In the genomic region with DNA sequence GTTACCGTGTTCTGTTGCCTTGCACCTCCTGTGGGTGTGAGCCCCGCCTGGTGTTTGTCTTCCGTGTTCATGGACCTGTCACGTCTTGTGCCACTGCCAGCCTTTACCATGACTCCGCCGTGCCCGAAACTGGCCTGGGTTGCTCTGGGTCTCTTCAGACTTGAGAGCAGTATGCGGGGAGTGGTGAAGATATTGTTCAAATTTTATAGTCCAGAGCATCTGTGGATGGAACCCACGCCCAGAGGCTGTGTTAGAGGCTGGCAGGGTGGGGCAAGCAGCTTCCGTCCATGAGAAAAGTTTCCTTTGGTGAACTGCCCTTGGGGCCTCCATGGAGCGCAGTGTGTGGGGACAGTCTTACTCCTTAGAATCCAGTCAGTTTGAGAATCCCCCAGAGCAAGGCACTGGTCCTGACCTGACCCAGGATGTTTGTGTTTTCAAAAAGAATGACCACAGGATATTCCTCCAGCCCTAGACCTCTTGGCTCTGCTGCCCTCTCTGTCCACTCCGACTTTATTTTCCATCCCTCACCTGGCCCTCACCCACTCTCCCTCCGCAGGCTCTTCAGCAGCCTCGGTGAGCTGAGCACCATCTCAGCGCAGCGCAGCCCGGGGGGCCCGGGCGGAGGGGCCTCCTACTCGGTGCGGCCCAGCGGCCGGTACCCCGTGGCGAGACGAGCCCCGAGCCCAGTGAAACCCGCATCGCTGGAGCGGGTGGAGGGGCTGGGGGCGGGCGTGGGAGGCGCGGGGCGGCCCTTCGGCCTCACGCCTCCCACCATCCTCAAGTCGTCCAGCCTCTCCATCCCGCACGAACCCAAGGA, we compare ENCODE assay signal across 8 mouse cellular contexts. TPM values are rescaled to one million over a fixed set of nuclear protein-coding genes. Genes with fewer than 3 reads are reported as not detected.
DNase-seq lines count a peak whose midpoint lies in the region; ATAC-seq lines count a peak whose summit lies in the region.

No protein-coding gene starts in this region.

- no peak overlapping the region for H3K9ac ChIP-seq in liver, embryonic 12.5 days
- H3K9ac ChIP-seq in intestine, embryonic 14.5 days (ENCODE audit: low read length) = no peak overlapping the region
- 0 out of 2 replicates have a peak overlapping the region, but pooled peaks have one; percentile 11 for H3K9ac ChIP-seq in neural tube, embryonic 14.5 days (replicated peaks; ENCODE audit: low read depth, low read length)

- peak overlapping the region; percentile 39 for H3K4me2 ChIP-seq in liver, embryonic 12.5 days
- H3K4me2 ChIP-seq in intestine, embryonic 14.5 days (ENCODE audit: low read length) = peak overlapping the region; percentile 47
- H3K4me2 ChIP-seq in neural tube, embryonic 14.5 days (ENCODE audit: low read depth, low read length) = peak overlapping the region; percentile 32; the same call in 1 of the 2 replicates

- DNase-seq in cerebellum, postnatal 36 days = no peak
- no peak for DNase-seq in liver
- peak; percentile 61 for DNase-seq in intestine, embryonic 14.5 days (ENCODE audit: low spot score)
- DNase-seq in frontal cortex, postnatal 14 days (ENCODE audit: low spot score in 2 of 2) = no peak

- 0 out of 2 replicates have a peak, but pooled peaks cover 4% of the 10 kb centered on the region for H3K36me3 ChIP-seq in liver, embryonic 12.5 days
- H3K36me3 ChIP-seq in intestine, embryonic 14.5 days (ENCODE audit: control insufficient read depth, insufficient read depth, low read length) = no peaks in the 10 kb centered on the region
- peaks cover 8% of the 10 kb centered on the region; the same call in 1 of the 2 replicates for H3K36me3 ChIP-seq in neural tube, embryonic 14.5 days (ENCODE audit: control insufficient read depth, insufficient read depth, low read length)

- WGBS in liver, embryonic 12.5 days (ENCODE audit: insufficient replicate concordance) = 63% methylated on average over 40 of the region's 40 CpGs
- 13% methylated on average over 39 of the region's 40 CpGs for WGBS in intestine, embryonic 14.5 days
- 20% methylated on average over 36 of the region's 40 CpGs for WGBS in neural tube, embryonic 14.5 days

- H3K4me1 ChIP-seq in liver, embryonic 12.5 days = peaks cover 14% of the 10 kb centered on the region
- peaks cover 17% of the 10 kb centered on the region; the same call in 1 of the 2 replicates for H3K4me1 ChIP-seq in intestine, embryonic 14.5 days (replicated peaks; ENCODE audit: control insufficient read depth, insufficient read depth, low read length)
- peaks cover 16% of the 10 kb centered on the region; the same call in 1 of the 2 replicates for H3K4me1 ChIP-seq in neural tube, embryonic 14.5 days (ENCODE audit: control insufficient read depth, insufficient read depth, low read length)

- H3K27me3 ChIP-seq in liver, embryonic 12.5 days (replicated peaks) = peaks cover 30% of the 10 kb centered on the region
- peaks cover 36% of the 10 kb centered on the region for H3K27me3 ChIP-seq in intestine, embryonic 14.5 days (replicated peaks; ENCODE audit: control insufficient read depth, insufficient read depth, low read length)
- peaks cover 22% of the 10 kb centered on the region for H3K27me3 ChIP-seq in neural tube, embryonic 14.5 days (ENCODE audit: control insufficient read depth, insufficient read depth, low read length)

- H3K9me3 ChIP-seq in liver, embryonic 12.5 days (replicated peaks) = no peaks in the 10 kb centered on the region
- no peaks in the 10 kb centered on the region for H3K9me3 ChIP-seq in intestine, embryonic 14.5 days (ENCODE audit: control insufficient read depth, low read length)
- H3K9me3 ChIP-seq in neural tube, embryonic 14.5 days (ENCODE audit: control insufficient read depth, low read length) = no peaks in the 10 kb centered on the region

- ATAC-seq in cerebellum, adult (ENCODE audit: insufficient number of reproducible peaks, low FRiP score, low TSS enrichment) = 0 out of 2 replicates have a peak, but pooled peaks have one; percentile 3
- ATAC-seq in liver, embryonic 12.5 days = no peak
- no peak for ATAC-seq in intestine, embryonic 14.5 days (replicated peaks; ENCODE audit: low FRiP score, low TSS enrichment, low read depth)
- no peak for ATAC-seq in neural tube, embryonic 14.5 days (ENCODE audit: low read depth)
- no peak for ATAC-seq in monocyte, adult 5-6 weeks (replicated peaks; ENCODE audit: insufficient number of reproducible peaks, low FRiP score, low TSS enrichment, poor library complexity, severe bottlenecking)

- H3K4me3 ChIP-seq in liver, embryonic 12.5 days = no peak overlapping the region
- H3K4me3 ChIP-seq in intestine, embryonic 14.5 days (ENCODE audit: low read depth, low read length) = peak overlapping the region; percentile 21
- 0 out of 2 replicates have a peak overlapping the region, but pooled peaks have one; percentile 4 for H3K4me3 ChIP-seq in neural tube, embryonic 14.5 days (ENCODE audit: low read depth, low read length)

- no peak overlapping the region for H3K27ac ChIP-seq in liver, embryonic 12.5 days
- no peak overlapping the region for H3K27ac ChIP-seq in intestine, embryonic 14.5 days (ENCODE audit: low read depth)
- no peak overlapping the region for H3K27ac ChIP-seq in neural tube, embryonic 14.5 days (ENCODE audit: low read depth, low read length)

RNA-seq across cellular contexts. Expression of gene Acr, which starts 10.7 kb away (rescaled TPM):
- not detected in 2 replicates for polyA plus RNA-seq in liver, embryonic 12.5 days (2016; fragmentation: Nextera tagmentation; extraction: Ambion mirVana)
- polyA plus RNA-seq in intestine, embryonic 14.5 days (2014; fragmentation: Nextera tagmentation; extraction: Ambion mirVana) = 0.43 TPM in 1 of 2 replicates, not detected in the other
- 2.0 and 2.6 TPM in 2 replicates for polyA plus RNA-seq in neural tube, embryonic 14.5 days (2014; fragmentation: Nextera tagmentation; extraction: Ambion mirVana)
- total RNA-seq in monocyte, adult 5-6 weeks (2017) = 0.85 TPM in 1 of 3 replicates, not detected in the others

RNA-seq across cellular contexts. Expression of gene Rabl2, which starts 34.3 kb away (rescaled TPM):
- 10.3 and 11.2 TPM in 2 replicates for polyA plus RNA-seq in liver, embryonic 12.5 days (2016; fragmentation: Nextera tagmentation; extraction: Ambion mirVana)
- 41.3 and 44.9 TPM in 2 replicates for polyA plus RNA-seq in intestine, embryonic 14.5 days (2014; fragmentation: Nextera tagmentation; extraction: Ambion mirVana)
- 80.3 and 99.6 TPM in 2 replicates for polyA plus RNA-seq in neural tube, embryonic 14.5 days (2014; fragmentation: Nextera tagmentation; extraction: Ambion mirVana)
- total RNA-seq in monocyte, adult 5-6 weeks (2017) = 0.87 to 1.2 TPM in 2 of 3 replicates, not detected in the other

RNA-seq across cellular contexts. Expression of gene Shank3, which starts 58.0 kb away (rescaled TPM):
- 0.81 and 1.4 TPM in 2 replicates for polyA plus RNA-seq in liver, embryonic 12.5 days (2016; fragmentation: Nextera tagmentation; extraction: Ambion mirVana)
- 1.9 and 2.1 TPM in 2 replicates for polyA plus RNA-seq in intestine, embryonic 14.5 days (2014; fragmentation: Nextera tagmentation; extraction: Ambion mirVana)
- 7.4 and 10.1 TPM in 2 replicates for polyA plus RNA-seq in neural tube, embryonic 14.5 days (2014; fragmentation: Nextera tagmentation; extraction: Ambion mirVana)
- not detected in 3 replicates for total RNA-seq in monocyte, adult 5-6 weeks (2017)
